Mouse (Mus musculus): ENCODE results near the gene Mfsd7a.
A peak's percentile ranks its signal among the peaks of the same experiment; 100 is the strongest.
"Not testable (repeated sequence)": the region's sequence is repeated elsewhere in the genome, so short reads cannot be mapped to it uniquely, and the experiment has no call there.

The Mfsd7a gene

GRCm38 (mm10) chr5:108448785-108449668, at the start of gene Mfsd7a:
Gene Mfsd7a (minus strand): TSS chr5:108448891.
- peak; percentile 91 for DNase-seq

GRCm38 (mm10) chr5:108486148-108486547, 37.5 kb upstream of the Mfsd7a start:
- not testable (repeated sequence) for DNase-seq

- peak; percentile 31 for DNase-seq
Observed at GRCm38 (mm10) chr5:108485239-108485638, 36.5 kb upstream of the Mfsd7a start.

GRCm38 (mm10) chr5:108483006-108483405, 34.3 kb upstream of the Mfsd7a start:
- no peak for DNase-seq

GRCm38 (mm10) chr5:108475977-108476376, 27.3 kb upstream of the Mfsd7a start:
- no peak for DNase-seq

GRCm38 (mm10) chr5:108473737-108474136, 25.0 kb upstream of the Mfsd7a start:
- no peak for DNase-seq

- no peak for DNase-seq
Observed at GRCm38 (mm10) chr5:108469617-108470016, 20.9 kb upstream of the Mfsd7a start.

- no peak for DNase-seq
Observed at GRCm38 (mm10) chr5:108466647-108467046, 18.0 kb upstream of the Mfsd7a start.

GRCm38 (mm10) chr5:108465131-108465891, 16.6 kb upstream of the Mfsd7a start:
- no peak for DNase-seq

- DNase-seq: peak; percentile 17
Observed at GRCm38 (mm10) chr5:108462446-108462845, 13.8 kb upstream of the Mfsd7a start.

GRCm38 (mm10) chr5:108461082-108462065, 12.7 kb upstream of the Mfsd7a start, which contains the start of gene Pcgf3:
Gene Pcgf3 (plus strand): TSS chr5:108461232.
- DNase-seq: peak; percentile 99

- DNase-seq: no peak
Observed at GRCm38 (mm10) chr5:108460461-108460860, 11.8 kb upstream of the Mfsd7a start.

GRCm38 (mm10) chr5:108458706-108459105, 10.0 kb upstream of the Mfsd7a start:
- no peak for DNase-seq

- DNase-seq: peak; percentile 86
Observed at GRCm38 (mm10) chr5:108454094-108454493, 5.4 kb upstream of the Mfsd7a start.

- no peak for DNase-seq
Observed at GRCm38 (mm10) chr5:108452422-108452821, 3.7 kb upstream of the Mfsd7a start.

GRCm38 (mm10) chr5:108451611-108452010, 2.9 kb upstream of the Mfsd7a start:
- no peak for DNase-seq

GRCm38 (mm10) chr5:108450837-108451540, 2.3 kb upstream of the Mfsd7a start:
- DNase-seq: peak; percentile 53

GRCm38 (mm10) chr5:108447857-108448256, 834 bp downstream of the Mfsd7a start:
- DNase-seq: no peak

GRCm38 (mm10) chr5:108446973-108447372, 1.7 kb downstream of the Mfsd7a start:
- DNase-seq: no peak

GRCm38 (mm10) chr5:108436101-108436500, 12.6 kb downstream of the Mfsd7a start:
- DNase-seq: no peak

GRCm38 (mm10) chr5:108433804-108434587, 14.7 kb downstream of the Mfsd7a start, which contains the start of gene Atp5k:
Gene Atp5k (minus strand): TSS chr5:108434448.
- DNase-seq: peak; percentile 97
